Mouse (Mus musculus): ENCODE data around the gene Angptl2.

DNA sequence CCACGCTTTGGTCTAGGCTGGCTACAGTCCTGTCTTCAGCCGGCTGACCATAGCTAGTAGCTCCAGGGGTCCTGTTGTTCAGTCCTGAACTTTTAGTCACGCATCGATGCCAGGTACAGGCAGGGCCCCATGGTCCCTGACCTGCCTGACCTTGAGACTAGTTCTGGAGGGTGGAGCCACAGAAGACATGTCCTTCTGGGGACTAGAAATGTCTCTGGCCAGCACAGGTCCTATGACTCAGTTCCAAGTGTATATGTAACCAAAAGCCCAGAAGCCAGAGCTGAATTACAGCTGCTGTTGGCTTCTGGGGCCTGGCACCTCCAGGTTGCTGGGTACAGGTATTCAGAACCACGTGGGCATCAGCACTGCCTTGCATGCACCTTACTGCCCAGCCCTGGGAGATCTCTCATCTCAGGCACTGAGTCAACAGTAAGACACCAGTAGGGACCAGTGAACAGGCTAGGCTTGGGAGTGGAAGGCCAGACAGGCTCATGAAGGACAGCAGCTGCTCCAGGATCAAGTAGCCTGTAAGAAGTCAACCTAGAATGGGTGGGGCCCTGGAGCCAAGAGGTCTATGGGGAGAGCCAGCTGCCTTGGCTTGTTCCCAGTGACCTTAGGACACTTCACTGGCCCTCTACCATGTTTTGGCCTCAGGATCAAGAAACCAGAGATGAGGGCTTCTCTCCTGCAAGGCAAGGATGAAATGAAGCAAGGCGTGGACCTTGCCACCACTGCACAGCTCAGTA lies 26.8 kb upstream of the Angptl2 start:
- TF ChIP-seq CTCF (IDR thresholded peaks at IDR 0.05; ENCODE audit: borderline replicate concordance, insufficient read depth, low read depth, low read length) (no peak), POLR2A (IDR thresholded peaks at IDR 0.05; ENCODE audit: borderline replicate concordance, insufficient read depth, low read length) (no peak)

All from cerebellum, adult 2 months (tissue).